Mouse (Mus musculus): ENCODE results near the gene Isy1.

The Isy1 gene

GRCm38 (mm10) chr6:87805448-87805847 is 33.1 kb downstream of the Isy1 start:
- CTCF ChIA-PET: no interaction called here

GRCm38 (mm10) chr6:87804886-87805285 is 33.7 kb downstream of the Isy1 start:
- CTCF ChIA-PET: no interaction called here

- CTCF ChIA-PET: no interaction called here
These were observed 34.6 kb downstream of the Isy1 start for GRCm38 (mm10) chr6:87804036-87804435.

GRCm38 (mm10) chr6:87802462-87802861 is 36.1 kb downstream of the Isy1 start:
- CTCF ChIA-PET: no interaction called here

- CTCF ChIA-PET: no interaction called here
These were observed 39.0 kb downstream of the Isy1 start for GRCm38 (mm10) chr6:87799576-87799975.

- CTCF ChIA-PET: no interaction called here
These were observed 41.3 kb downstream of the Isy1 start for GRCm38 (mm10) chr6:87797321-87797720.

- CTCF ChIA-PET: no interaction called here
These were observed 42.2 kb downstream of the Isy1 start for GRCm38 (mm10) chr6:87796251-87796880.

GRCm38 (mm10) chr6:87795385-87796150 is 43.0 kb downstream of the Isy1 start:
- CTCF ChIA-PET: no interaction called here

GRCm38 (mm10) chr6:87793821-87794510 is 44.6 kb downstream of the Isy1 start:
- CTCF ChIA-PET: interaction anchor here (0.7 kb wide), 1 partner anchor 23 kb away, joined by 4 read pairs; no protein-coding TSS in a partner anchor

GRCm38 (mm10) chr6:87791826-87792225 is 46.8 kb downstream of the Isy1 start:
- CTCF ChIA-PET: interaction anchor here (1.0 kb wide), 1 partner anchor 24 kb away, joined by 4 read pairs; no protein-coding TSS in a partner anchor

GRCm38 (mm10) chr6:87790779-87791480 is 47.7 kb downstream of the Isy1 start:
- CTCF ChIA-PET: interaction anchor here (1.0 kb wide), 1 partner anchor 23 kb away, joined by 4 read pairs; no protein-coding TSS in a partner anchor

- CTCF ChIA-PET: interaction anchor here (0.6 kb wide), 1 partner anchor 1338 kb away, joined by 3 read pairs; no protein-coding TSS in a partner anchor
These were observed 48.8 kb downstream of the Isy1 start for GRCm38 (mm10) chr6:87789791-87790190.

- CTCF ChIA-PET: interaction anchor here (0.6 kb wide), 1 partner anchor 1338 kb away, joined by 3 read pairs; no protein-coding TSS in a partner anchor
These were observed 49.6 kb downstream of the Isy1 start for GRCm38 (mm10) chr6:87788896-87789587.

- CTCF ChIA-PET: no interaction called here
These were observed 50.2 kb downstream of the Isy1 start for GRCm38 (mm10) chr6:87788266-87788895.

- CTCF ChIA-PET: interaction anchor here (0.5 to 0.6 kb wide), 2 partner anchors 45 to 356 kb away, joined by 3 to 11 read pairs; no protein-coding TSS in a partner anchor
These were observed 51.3 kb downstream of the Isy1 start for GRCm38 (mm10) chr6:87787108-87787890.

- CTCF ChIA-PET: interaction anchor here (0.6 kb wide), 1 partner anchor 46 kb away, joined by 11 read pairs; no protein-coding TSS in a partner anchor
These were observed 52.0 kb downstream of the Isy1 start for GRCm38 (mm10) chr6:87786621-87787020.

- CTCF ChIA-PET: no interaction called here
These were observed 54.6 kb downstream of the Isy1 start for GRCm38 (mm10) chr6:87784033-87784432.

GRCm38 (mm10) chr6:87780546-87781301 is 57.9 kb downstream of the Isy1 start:
- CTCF ChIA-PET: no interaction called here

All from spleen, embryonic (tissue).